Mouse (Mus musculus): ENCODE data around the gene Rdh19.
"Not testable (repeated sequence)": the region's sequence is repeated elsewhere in the genome, so short reads cannot be mapped to it uniquely, and the experiment has no call there.

Gene Rdh19

DNA sequence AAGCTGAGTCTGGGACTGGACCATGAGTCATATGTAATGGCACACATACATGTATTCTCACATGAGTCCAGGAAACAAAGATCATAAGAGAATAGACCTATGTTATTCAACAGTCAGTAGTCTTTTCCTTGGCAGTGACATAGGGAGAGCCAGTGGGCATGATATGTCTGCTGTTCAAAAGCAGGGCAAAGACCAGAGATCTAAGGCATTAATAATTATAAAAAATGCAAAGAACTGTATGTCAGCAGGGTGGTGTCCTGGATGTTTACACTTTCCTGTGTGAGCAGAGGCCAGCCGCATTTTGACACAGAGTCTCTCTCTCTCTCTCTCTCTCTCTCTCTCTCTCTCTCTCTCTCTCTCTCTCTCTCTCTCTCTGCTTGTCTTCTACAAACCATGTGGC, at the start of gene Rdh19:
Rdh19 (plus strand) TSS at position 301 of the 400 bp plus-strand sequence.
- DNase-seq = no peak

GRCm38 (mm10) chr10:127800891-127801290, 48.8 kb upstream of the Rdh19 start, which contains the start of gene Rdh16:
TSS of gene Rdh16 (plus strand) at chr10:127801152.
- DNase-seq = no peak

DNA sequence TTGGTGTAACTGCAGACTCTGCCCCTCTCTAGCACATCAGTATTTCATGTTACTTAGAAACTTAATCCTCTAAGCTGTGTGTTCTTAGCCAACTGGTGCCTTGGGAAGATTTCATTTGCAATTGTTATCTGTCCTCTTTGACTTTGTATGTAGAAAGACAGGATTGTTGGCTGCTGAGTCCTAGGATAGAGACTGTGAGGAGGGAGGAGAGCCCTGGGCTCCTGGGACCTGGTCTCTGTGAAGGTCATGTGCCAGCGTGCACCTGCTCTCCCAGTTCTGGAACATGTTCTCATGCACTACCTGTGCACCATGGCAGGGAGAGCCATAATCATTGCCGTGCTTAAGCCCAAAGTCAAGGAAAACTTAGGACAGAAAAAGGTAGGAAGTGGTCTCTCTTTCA, 48.1 kb upstream of the Rdh19 start:
- DNase-seq = no peak

DNA sequence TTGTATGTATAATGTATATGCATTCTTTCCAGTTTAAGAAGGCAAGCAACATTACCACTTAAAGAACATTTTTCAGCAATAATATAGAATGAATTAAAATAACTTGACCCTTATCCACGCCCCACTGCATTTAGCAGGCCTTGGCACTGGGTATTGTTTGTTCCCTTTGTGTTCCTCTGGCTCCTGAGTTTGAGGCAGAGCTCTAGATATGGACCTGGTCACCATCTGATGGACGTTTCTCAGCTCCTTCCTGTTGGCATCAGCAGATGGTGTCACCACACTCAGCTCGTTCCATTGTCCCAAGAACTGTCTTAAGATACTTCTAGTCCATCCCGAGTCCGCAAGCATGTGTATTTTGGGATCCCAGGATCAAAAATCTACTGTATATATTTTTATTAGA, 47.5 kb upstream of the Rdh19 start:
- DNase-seq = no peak

DNA sequence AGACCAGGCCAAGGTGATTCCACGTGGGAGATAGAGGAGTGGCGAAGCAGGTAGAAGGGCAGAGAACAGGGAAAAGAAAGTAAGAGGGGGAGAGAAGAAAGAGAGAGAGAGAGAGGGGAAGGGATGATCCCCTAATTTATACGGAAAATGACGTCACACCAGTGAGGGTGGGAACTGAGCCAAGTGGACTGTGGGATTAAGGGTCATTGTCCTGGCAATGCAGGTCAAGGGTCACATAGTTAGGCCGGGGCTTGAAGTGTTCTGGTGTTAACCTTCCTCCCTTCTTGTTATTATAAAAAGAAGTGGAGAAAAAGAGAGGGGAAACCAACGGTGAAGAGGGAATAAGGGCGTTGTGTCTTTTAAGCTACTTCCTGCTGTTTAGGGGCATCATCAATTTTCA, 45.3 kb upstream of the Rdh19 start:
- no peak for DNase-seq

GRCm38 (mm10) chr10:127815888-127816287, 33.8 kb upstream of the Rdh19 start:
- DNase-seq = no peak

DNA sequence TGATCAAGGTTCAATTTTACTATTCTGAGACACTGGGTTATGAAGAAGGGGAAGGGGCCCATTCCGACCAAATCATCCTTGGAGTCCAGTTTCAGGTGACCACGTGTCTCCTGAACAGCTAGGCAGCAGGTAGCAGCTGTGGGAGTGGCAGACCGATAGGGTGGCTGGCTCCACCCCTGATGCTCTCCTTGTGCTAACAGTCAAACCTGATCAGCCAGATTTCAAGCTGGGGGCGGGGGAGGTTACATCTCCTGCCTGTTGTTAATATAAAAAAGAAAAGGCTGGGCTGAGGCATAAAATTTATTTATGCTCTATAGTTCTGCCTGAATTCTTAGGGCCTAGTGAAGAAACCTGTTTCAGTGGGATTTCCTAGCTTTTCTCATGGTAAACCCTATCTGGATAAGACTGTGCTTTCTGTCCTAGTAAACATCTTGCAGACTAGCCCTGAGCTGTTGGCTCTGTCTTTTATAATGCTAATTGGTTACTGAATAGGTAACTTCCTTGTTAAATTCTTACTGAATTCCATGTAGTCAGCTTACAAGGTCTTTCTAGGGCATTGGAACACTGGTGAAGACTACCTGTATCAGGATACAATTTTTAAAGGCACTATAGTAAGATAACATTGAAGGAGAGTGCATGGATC, 32.3 kb upstream of the Rdh19 start:
- DNase-seq = not testable (repeated sequence)

GRCm38 (mm10) chr10:127821806-127822205, 27.9 kb upstream of the Rdh19 start:
- DNase-seq = not testable (repeated sequence)

DNA sequence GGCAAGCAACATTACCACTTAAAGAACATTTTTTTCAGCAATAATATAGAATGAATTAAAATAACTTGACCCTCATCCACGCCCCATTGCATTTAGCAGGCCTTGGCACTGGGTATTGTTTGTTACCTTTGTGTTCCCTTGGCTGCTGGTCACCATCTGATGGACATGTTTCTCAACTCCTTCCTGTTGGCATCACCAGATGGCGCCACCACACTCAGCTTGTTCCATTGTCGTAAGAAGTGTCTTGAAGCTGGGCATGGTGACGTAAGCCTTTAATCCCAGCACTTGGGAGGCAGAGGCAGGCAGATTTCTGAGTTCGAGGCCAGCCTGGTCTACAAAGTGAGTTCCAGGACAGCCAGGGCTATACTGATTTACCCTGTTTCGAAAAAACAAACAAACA, 24.3 kb upstream of the Rdh19 start:
- DNase-seq = peak; percentile 12 to 24

GRCm38 (mm10) chr10:127829121-127829520, 20.6 kb upstream of the Rdh19 start:
- DNase-seq = no peak

DNA sequence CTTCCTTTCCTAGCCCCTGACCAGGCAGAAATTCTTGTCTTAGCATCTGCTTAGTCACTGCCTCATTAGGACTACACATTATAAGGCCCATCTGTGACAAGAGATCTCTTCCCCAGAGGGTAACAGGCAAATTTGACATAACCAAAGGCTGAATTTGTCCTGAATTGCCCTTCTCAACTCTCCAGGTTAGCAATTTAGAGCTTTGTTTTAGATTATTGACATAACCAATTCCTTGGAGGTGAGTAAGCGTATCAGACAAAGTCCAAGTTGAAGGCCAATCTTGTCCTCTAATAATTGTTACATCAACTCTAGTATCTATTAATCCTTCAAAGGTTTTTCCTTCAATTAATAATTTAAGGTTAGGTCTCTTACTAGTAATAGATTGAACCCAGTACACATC, 15.5 kb upstream of the Rdh19 start:
- not testable (repeated sequence) for DNase-seq

GRCm38 (mm10) chr10:127835292-127835691, 14.4 kb upstream of the Rdh19 start:
- no peak for DNase-seq

DNA sequence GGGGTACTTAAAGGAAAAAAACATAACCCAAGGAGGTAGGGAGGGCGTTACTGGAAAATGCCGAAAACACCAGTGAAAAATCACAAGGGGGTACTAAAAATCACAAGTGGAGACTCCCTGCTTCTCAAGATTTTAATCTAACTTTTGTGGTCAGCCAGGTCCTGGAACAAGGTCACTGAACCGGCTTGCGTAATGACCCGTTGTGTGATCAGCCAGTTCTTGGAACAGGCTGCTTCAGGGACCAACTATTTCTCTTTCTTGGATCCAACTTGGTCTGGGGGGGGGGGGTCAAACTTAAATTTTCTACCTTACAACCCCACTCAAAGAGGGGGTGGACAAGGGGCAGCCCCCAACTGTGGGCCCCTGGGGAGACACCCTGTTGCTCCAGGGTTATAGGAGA, 11.9 kb upstream of the Rdh19 start:
- peak; percentile 6 to 7 for DNase-seq

GRCm38 (mm10) chr10:127838539-127838938, 11.2 kb upstream of the Rdh19 start:
- no peak for DNase-seq

GRCm38 (mm10) chr10:127840776-127841175, 9.0 kb upstream of the Rdh19 start:
- DNase-seq = no peak

- DNase-seq = not testable (repeated sequence)
Measured at GRCm38 (mm10) chr10:127845945-127846344, 3.8 kb upstream of the Rdh19 start.

DNA sequence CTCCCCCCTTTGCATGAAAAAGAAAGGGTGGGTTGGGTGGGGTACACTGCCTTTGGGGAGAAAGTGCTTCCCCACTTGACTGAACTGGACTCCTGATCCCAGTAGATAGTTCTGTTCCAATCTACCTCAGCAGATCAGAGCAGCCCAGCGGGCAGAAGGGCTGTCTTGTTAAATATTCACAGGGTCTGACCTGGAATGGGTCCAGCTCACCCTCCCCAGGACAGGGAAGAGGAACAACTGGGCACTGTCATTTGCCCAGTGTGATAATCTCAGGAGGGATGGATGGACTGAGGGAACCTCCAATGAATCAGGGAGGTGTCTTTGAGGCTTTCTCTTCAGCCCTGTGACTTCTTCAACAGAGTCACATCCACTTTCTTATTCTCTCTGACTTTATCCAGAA, 1.6 kb upstream of the Rdh19 start:
- no peak for DNase-seq

DNA sequence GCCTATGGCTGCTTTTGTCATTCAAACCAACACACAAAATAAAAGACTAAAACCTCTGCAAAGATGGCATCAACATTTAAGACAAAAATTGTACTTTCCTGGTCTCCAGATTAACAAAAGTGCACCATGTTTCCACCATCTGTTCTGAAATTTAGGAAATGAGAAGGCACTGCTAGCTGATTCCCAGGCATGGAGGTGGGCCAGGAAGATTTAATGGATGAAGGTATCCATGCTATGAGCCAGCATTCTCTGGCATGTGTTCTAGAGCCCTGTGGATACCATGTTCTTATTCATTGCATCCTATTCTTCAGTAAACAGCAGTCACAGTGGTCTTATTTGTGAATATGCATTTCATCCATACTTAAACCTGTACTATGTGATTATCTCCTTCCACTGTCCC, 6.6 kb downstream of the Rdh19 start:
- no peak for DNase-seq

DNA sequence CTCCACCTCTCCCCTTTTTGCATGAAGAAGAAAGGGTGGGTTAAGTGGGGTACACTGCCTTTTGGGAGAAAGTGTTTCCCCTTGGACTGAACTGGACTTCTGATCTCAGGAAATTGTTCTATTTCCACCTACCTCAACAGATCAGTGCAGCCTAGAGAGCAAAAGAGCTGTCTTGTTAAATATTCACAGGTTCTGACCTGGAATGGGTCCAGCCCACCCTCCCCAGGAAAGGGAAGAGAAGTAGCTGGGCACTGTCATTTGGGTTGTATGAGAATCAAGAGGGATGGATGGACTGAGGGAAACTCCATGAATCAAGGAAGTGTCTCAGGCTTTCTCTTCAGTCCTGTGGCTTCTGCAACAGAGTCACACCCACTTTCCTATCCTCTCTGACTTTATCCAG, 15.2 kb downstream of the Rdh19 start:
- no peak for DNase-seq

DNA sequence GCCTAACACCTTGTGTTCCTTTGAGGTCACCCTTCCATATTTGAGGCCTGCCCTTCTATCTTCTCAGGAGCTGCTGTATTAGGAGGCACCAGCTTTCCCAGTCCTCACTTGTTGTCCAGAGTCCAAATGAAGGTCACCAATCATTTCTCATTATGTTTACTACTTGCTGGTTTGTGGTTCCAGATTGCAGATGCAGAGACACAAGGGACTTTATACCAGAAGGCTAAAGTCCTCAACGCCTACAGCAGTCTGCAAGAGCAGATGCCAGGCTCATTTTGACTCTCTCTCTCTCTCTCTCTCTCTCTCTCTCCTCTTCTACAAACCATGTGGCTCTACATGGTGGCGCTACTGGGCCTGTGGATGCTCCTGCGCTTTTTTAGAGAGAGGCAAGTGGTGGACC, 16.5 kb downstream of the Rdh19 start, which contains the start of gene Rdh16f2:
Rdh16f2 (plus strand) TSS at position 243 of the 400 bp plus-strand sequence.
- DNase-seq = no peak

DNA sequence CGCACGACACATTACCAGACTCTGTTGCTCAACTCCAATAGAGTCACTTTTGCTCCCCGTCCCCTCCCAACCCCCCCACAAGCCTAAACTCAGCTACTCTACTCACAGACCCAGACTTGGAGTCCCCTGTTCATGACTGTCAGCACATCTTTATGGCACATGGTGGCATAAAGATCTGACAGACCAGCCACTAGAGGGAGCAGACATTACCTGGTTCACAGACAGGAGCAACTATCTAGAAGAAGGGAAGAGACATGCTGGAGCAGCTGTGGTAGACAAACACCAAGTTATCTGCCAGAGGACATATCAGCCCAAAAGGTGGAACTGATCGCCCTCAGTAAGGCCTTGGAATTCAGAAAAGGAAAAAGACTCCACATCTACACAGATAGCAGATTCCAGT, 22.8 kb downstream of the Rdh19 start:
- peak in 1 of 2 experiments; percentile 35 for DNase-seq

- peak; percentile 59 to 65 for DNase-seq
Measured at GRCm38 (mm10) chr10:127877681-127878080, 28.0 kb downstream of the Rdh19 start.

GRCm38 (mm10) chr10:127878262-127879057, 28.7 kb downstream of the Rdh19 start:
- DNase-seq = peak in 1 of 2 experiments; percentile 14

DNA sequence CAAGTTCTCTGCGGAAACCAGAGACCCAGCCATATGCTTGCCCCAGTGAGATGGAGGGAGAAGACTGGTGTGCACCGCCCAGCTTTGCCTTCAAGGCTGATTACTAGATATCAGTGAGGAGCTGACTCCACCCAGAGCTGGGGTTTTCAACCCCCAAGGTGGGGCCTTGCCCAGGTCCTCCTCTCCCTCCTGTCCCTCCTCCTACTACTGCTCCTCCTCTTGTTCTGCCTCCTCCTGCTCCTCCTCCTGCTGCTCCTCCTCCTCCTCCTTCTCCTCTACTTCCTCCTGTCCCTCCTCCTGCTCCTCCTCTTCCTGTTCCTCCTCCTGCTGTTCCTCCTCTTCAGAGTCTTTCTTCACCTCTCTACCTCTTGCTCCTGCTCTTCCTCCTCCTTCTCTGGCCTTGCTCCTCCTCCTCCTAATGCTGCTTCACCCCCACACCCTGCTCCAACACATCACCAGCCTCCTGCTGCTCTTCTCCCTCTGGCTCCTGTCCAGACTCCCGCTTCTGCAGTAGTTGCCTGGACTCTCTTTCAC, 29.5 kb downstream of the Rdh19 start:
- peak; percentile 27 to 39 for DNase-seq
